Mouse (Mus musculus) ES-Bruce4 (cell line): ENCODE results near the gene Scgb1a1. TPM values are rescaled to one million over a fixed set of nuclear protein-coding genes. Genes with fewer than 3 reads are reported as not detected.

Source experiments
- H3K27ac ChIP-seq: 2 replicates; pipeline ENCODE4 v1.5.1; 2012; ENCODE audit warnings: low read length, inconsistent platforms; ENCODE audit not compliant: insufficient read depth
- H3K27me3 ChIP-seq: 2 replicates; pipeline ENCODE4 v1.6.1; 2012; ENCODE audit warnings: mild to moderate bottlenecking, low read length, inconsistent platforms; ENCODE audit not compliant: control insufficient read depth, poor library complexity, insufficient read depth, severe bottlenecking
- H3K36me3 ChIP-seq: 2 replicates; pipeline ENCODE4 v1.6.1; 2012; ENCODE audit warnings: inconsistent platforms, mild to moderate bottlenecking, low read length, moderate library complexity; ENCODE audit not compliant: control insufficient read depth, poor library complexity, insufficient read depth, severe bottlenecking
- H3K4me1 ChIP-seq: one replicate; pipeline ENCODE4 v1.8.1; 2011; ENCODE audit warnings: low read length; ENCODE audit not compliant: control insufficient read depth, insufficient read depth
- H3K4me3 ChIP-seq: 2 replicates; pipeline ENCODE4 v1.5.1; 2011; ENCODE audit warnings: low read depth, mild to moderate bottlenecking, low read length
- H3K9ac ChIP-seq: 2 replicates; pipeline ENCODE4 v1.6.1; 2012; ENCODE audit warnings: low read depth, mild to moderate bottlenecking, inconsistent platforms; ENCODE audit not compliant: poor library complexity, severe bottlenecking
- H3K9me3 ChIP-seq: replicated peaks from 2 replicates; pipeline ENCODE4 v1.6.1; 2012; ENCODE audit warnings: mild to moderate bottlenecking, low read length, inconsistent platforms; ENCODE audit not compliant: control insufficient read depth, poor library complexity, insufficient read depth, severe bottlenecking
- CTCF ChIP-seq: IDR thresholded peaks from one replicate; pipeline ENCODE4 v1.8.1; 2011; ENCODE audit warnings: low read depth, low read length
- EP300 ChIP-seq: IDR thresholded peaks from 2 replicates; pipeline ENCODE4 v1.6.1; 2011; ENCODE audit warnings: low read depth, low read length; ENCODE audit not compliant: insufficient read depth
- POLR2A ChIP-seq: IDR thresholded peaks from one replicate; pipeline ENCODE4 v1.8.1; 2011; ENCODE audit warnings: low read length; ENCODE audit not compliant: insufficient read depth
- polyA plus RNA-seq: library from polyadenylated mRNA; stranded (reverse); fragments of >200 nt; gene quantifications from 2 replicates; pipeline ENCODE4 v1.2.4, GENCODE M21; 2011; ENCODE audit warnings: low read depth; ENCODE audit not compliant: missing spikeins, insufficient read depth, insufficient read length

The Scgb1a1 gene
- polyA plus RNA-seq, 1 experiment, result not detected

DNA sequence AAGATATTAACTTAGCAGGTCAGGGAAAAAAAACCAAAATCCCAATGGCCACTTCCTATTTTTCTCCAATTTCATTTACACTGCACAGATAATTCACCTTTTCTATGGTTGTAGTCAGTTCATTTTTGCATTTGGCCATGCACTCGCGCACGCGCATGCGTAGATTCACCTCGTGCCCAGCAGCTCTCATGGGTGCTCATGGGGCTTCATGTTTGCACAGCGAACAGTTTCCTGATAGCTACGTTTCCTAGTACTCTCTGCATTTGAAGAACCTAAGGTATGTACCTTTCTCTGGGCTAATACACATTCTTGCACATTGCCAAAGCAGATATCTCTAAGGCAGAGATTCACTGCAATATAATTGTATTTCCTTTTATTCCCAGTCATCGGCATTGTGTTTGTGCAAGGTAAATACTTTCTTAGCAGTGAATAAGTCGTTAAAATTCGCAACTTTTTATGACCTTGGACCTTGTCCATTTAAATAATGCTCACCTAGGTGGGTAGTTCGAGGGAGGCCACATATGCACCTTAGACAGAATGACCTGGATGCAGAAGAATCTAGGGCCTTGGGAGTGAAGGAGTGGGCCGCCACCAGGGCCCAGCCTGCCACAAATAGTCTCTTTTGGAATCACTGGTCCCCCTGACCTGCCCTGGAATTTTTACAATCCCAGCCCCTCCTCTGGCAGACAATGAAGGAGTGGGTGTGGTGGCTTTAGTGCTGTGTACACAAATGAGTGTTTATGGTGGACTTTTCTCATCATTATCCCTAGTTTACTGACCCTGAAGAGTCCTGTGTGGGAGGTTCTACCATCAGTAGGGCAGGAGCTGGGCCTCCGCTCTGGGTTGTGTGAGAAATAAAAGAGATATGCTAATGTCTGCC, 6.2 kb downstream of the Scgb1a1 start:
- H3K27me3 ChIP-seq, result no peaks in the 10 kb centered on the region
- H3K9me3 ChIP-seq, result no peaks in the 10 kb centered on the region
- H3K4me3 ChIP-seq, result no peak overlapping the region
- no peaks in the 10 kb centered on the region for H3K36me3 ChIP-seq
- TF ChIP-seq EP300 (0 out of 2 replicates have a peak, but pooled peaks have one; percentile 64), CTCF (no peak)
- H3K9ac ChIP-seq, result no peak overlapping the region
- H3K27ac ChIP-seq, result peak overlapping the region; percentile 72
- H3K4me1 ChIP-seq, result no peaks in the 10 kb centered on the region

DNA sequence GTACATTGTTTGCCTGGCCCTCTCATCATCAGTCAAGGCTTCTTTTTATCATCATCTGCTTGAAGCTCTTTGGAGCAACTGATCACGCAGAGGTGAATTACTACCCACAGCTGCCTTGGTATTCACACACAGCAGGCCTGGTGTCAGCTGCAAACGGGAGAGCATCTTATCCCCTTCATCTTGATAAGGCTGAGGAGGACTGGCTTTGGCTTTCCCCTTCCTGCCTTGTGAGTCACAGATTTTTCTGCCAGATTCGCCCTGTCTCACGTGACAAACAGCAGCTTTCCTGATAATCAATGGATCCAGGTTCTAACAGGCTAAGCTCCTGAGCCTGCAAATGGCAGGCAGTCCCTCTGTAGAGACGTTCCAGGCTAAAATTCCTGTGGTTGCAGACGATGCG, 7.8 kb downstream of the Scgb1a1 start:
- TF ChIP-seq CTCF (no peak), EP300 (no peak), POLR2A (no peak)
- Histone ChIP-seq H3K9ac (no peak overlapping the region), H3K27ac (no peak overlapping the region)

DNA sequence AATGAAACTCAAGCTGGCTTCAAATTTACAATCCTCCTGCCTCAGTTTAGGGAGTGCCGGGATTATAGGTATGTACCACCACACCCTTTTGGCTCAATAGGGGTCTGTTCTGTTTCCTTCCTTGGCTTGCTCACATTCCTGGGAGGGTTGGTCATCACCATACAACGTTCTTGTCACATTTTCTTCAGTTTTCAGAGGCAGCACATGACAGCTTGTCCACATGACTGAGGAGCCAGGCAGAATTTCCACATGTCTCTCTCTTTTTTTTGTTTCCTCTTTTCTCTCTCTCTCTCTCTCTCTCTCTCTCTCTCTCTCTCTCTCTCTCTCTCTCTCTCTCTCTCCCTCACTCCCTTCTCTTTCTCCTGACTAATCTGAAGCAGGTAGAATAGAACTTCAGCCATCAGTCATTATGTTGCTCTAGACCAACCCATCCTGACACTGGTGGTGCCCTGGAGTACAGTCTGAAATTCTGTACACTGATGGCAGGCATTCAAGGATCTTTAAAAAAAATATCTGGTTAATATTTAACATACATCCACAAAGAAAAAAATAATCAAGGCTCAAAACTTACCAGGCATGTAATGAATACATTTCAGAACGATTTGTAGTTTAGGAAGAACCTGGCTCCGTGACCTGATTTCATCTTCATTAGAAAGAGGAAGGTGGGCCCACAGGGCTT, 10.6 kb downstream of the Scgb1a1 start:
- no peaks in the 10 kb centered on the region for H3K9me3 ChIP-seq
- no peaks in the 10 kb centered on the region for H3K27me3 ChIP-seq
- H3K4me3 ChIP-seq, result no peak overlapping the region
- no peaks in the 10 kb centered on the region for H3K4me1 ChIP-seq
- no peaks in the 10 kb centered on the region for H3K36me3 ChIP-seq
- no peak overlapping the region for H3K27ac ChIP-seq
- H3K9ac ChIP-seq, result no peak overlapping the region
- TF ChIP-seq EP300 (no peak), POLR2A (no peak), CTCF (no peak)

More for the DNA sequence above, 7.8 kb downstream of the Scgb1a1 start:
- Histone ChIP-seq H3K4me3 (no peak overlapping the region), H3K4me1 (no peaks in the 10 kb centered on the region), H3K27me3 (no peaks in the 10 kb centered on the region), H3K9me3 (no peaks in the 10 kb centered on the region), H3K36me3 (no peaks in the 10 kb centered on the region)

DNA sequence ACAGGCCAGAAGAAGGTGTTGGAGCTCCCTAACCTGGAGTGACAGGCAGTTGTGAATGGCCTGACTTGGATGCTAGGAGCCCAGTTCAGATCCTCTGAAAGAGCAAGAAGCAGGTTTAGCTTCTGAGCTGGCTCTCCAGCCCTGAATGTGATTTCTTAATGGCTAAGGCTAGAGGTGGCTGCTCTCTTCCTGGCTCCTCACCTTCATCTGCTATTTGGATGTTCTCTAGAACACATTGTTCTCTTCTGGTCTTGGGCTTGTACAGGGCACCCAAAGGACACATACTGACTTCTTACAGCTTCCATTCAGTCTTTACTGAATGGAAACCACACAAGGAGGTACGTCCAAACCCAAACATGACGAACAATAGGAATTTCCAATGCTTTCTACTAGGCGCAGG, 11.7 kb downstream of the Scgb1a1 start:
- Histone ChIP-seq H3K27ac (0 out of 2 replicates have a peak overlapping the region, but pooled peaks have one; percentile 0), H3K27me3 (no peaks in the 10 kb centered on the region), H3K9me3 (no peaks in the 10 kb centered on the region), H3K4me1 (no peaks in the 10 kb centered on the region), H3K9ac (no peak overlapping the region), H3K4me3 (no peak overlapping the region), H3K36me3 (no peaks in the 10 kb centered on the region)
- TF ChIP-seq CTCF (no peak), EP300 (no peak), POLR2A (no peak)

DNA sequence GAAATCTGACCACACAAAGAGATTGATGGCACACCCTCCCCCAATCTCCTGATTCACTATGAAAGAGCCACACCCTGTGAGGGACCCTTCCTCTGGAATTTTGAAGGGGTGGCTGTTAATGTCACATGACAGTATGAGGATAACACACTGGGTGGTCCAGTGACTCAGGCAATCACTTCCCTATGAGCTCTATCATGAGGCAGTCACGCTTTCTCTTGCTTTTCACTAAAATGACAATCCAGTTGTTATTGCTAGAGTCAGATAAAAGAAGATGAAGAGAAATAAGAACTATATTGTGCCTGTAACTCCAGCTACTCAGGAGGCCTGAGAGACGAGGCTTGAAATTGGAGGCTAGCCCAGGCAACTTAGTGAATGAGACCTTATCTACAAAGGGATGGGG, 12.2 kb downstream of the Scgb1a1 start:
- Histone ChIP-seq H3K36me3 (no peaks in the 10 kb centered on the region), H3K27ac (0 out of 2 replicates have a peak overlapping the region, but pooled peaks have one; percentile 0)

More for the DNA sequence above, 12.2 kb downstream of the Scgb1a1 start:
- no peak for TF ChIP-seq POLR2A
- no peak for TF ChIP-seq EP300
- no peak for TF ChIP-seq CTCF
- no peaks in the 10 kb centered on the region for H3K9me3 ChIP-seq
- H3K9ac ChIP-seq, result no peak overlapping the region
- no peak overlapping the region for H3K4me3 ChIP-seq
- H3K27me3 ChIP-seq, result no peaks in the 10 kb centered on the region
- H3K4me1 ChIP-seq, result no peaks in the 10 kb centered on the region
